Mouse (Mus musculus) myocyte (in vitro differentiated cells): ENCODE measurements around the gene Bpifb2. TPM values are rescaled to one million over a fixed set of nuclear protein-coding genes. Genes with fewer than 3 reads are reported as not detected.

Source experiments
- H3K27me3 ChIP-seq: one replicate; pipeline ENCODE4 v1.6.1; 2011; ENCODE audit not compliant: control insufficient read depth, insufficient read depth, insufficient read length
- H3K36me3 ChIP-seq: one replicate; pipeline ENCODE4 v1.6.1; 2011; ENCODE audit not compliant: control insufficient read depth, insufficient read depth
- H3K4me2 ChIP-seq: one replicate; pipeline ENCODE4 v1.6.1; 2011; ENCODE audit warnings: low read depth, control low read depth
- H3K4me3 ChIP-seq: one replicate; pipeline ENCODE4 v1.5.1; 2011; ENCODE audit warnings: mild to moderate bottlenecking, control low read depth, moderate library complexity
- H3K79me2 ChIP-seq: one replicate; pipeline ENCODE4 v1.6.1; 2011; ENCODE audit not compliant: control insufficient read depth, insufficient read depth
- H3ac ChIP-seq: one replicate; pipeline ENCODE4 v1.6.1; 2011; ENCODE audit not compliant: control insufficient read depth, insufficient read length
- CEBPB ChIP-seq: IDR thresholded peaks from 2 replicates; pipeline ENCODE4 v1.6.1; 2011; ENCODE audit warnings: mild to moderate bottlenecking, moderate library complexity; ENCODE audit not compliant: poor library complexity, insufficient read depth, severe bottlenecking
- E2F4 ChIP-seq: IDR thresholded peaks from one replicate; pipeline ENCODE4 v1.6.1; 2011; ENCODE audit warnings: mild to moderate bottlenecking, control low read depth, moderate library complexity; ENCODE audit not compliant: insufficient read depth
- MAX ChIP-seq: IDR thresholded peaks from one replicate; pipeline ENCODE4 v1.6.1; 2011; ENCODE audit warnings: low read depth, mild to moderate bottlenecking, control low read depth
- MYOD1 ChIP-seq, 3 experiments: IDR thresholded peaks; one replicate each; pipeline ENCODE4 v1.6.1; 2011; ENCODE audit warnings: control low read depth in 2 of 3, low read depth in 2 of 3, mild to moderate bottlenecking in 2 of 3, moderate library complexity in 1 of 3; ENCODE audit not compliant: insufficient read length in 2 of 3, control insufficient read depth in 1 of 3
- MYOG ChIP-seq, 3 experiments: IDR thresholded peaks; one replicate each; pipeline ENCODE4 v1.6.1; 2011; ENCODE audit warnings: control low read depth in 2 of 3, low read depth in 2 of 3, mild to moderate bottlenecking in 2 of 3; ENCODE audit not compliant: insufficient read length in 2 of 3, control insufficient read depth in 1 of 3, insufficient read depth in 1 of 3
- POLR2A ChIP-seq: IDR thresholded peaks from one replicate; pipeline ENCODE4 v1.6.1; 2011; ENCODE audit warnings: low read depth, mild to moderate bottlenecking, control low read depth, moderate library complexity; ENCODE audit not compliant: insufficient read length
- POLR2AphosphoS2 ChIP-seq: IDR thresholded peaks from one replicate; pipeline ENCODE4 v1.6.1; 2011; ENCODE audit warnings: low read depth, control low read depth; ENCODE audit not compliant: insufficient read length
- REST ChIP-seq: IDR thresholded peaks from one replicate; pipeline ENCODE4 v1.6.1; 2011; ENCODE audit warnings: mild to moderate bottlenecking, control low read depth, moderate library complexity; ENCODE audit not compliant: insufficient read depth, insufficient read length
- SRF ChIP-seq: IDR thresholded peaks from one replicate; pipeline ENCODE4 v1.6.1; 2011; ENCODE audit warnings: low read depth; ENCODE audit not compliant: control insufficient read depth, insufficient read length
- TCF12 ChIP-seq: IDR thresholded peaks from one replicate; pipeline ENCODE4 v1.6.1; 2011; ENCODE audit warnings: mild to moderate bottlenecking, control low read depth; ENCODE audit not compliant: poor library complexity, insufficient read depth, severe bottlenecking
- TCF3 ChIP-seq: IDR thresholded peaks from one replicate; pipeline ENCODE4 v1.6.1; 2011; ENCODE audit warnings: low read depth, control low read depth; ENCODE audit not compliant: insufficient read length
- USF1 ChIP-seq: IDR thresholded peaks from one replicate; pipeline ENCODE4 v1.6.1; 2011; ENCODE audit warnings: low read depth, mild to moderate bottlenecking, control low read depth, moderate library complexity
- polyA plus RNA-seq: library from polyadenylated mRNA; unstranded; fragments of >200 nt; fragmentation: generic; extraction: Trizol; gene quantifications from one replicate; pipeline ENCODE4 v1.2.1, GENCODE M21; 2012; ENCODE audit warnings: missing spikeins

Gene Bpifb2
- polyA plus RNA-seq, 1 experiment, result not detected

DNA sequence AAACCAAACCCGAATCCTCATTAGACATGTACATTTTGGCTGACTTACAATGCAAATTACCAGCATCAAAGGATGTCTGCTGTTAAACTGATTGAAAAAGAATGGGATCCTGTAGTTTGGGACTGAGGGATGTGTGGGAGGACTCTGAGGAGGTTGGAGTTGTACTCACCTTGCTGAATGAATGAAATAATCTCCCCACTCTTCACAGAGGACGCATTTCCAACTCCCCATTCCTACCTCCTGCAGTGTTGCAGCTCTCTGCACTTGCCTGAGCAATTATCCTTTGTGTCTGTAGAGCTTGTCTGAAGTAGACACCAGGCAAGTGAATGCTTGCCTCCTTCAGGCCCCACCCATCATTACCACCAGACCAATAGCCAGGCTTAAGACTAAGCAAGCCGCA, 26.5 kb upstream of the Bpifb2 start:
- H3K4me3 ChIP-seq, result no peak overlapping the region

GRCm38 (mm10) chr2:153850351-153851029, 24.4 kb upstream of the Bpifb2 start:
- Histone ChIP-seq H3K27me3 (no peaks in the 10 kb centered on the region), H3K36me3 (no peaks in the 10 kb centered on the region)
- TF ChIP-seq CEBPB (no peak), MYOD1 (IDR thresholded peaks at IDR 0.05; ENCODE audit: control insufficient read depth in 1 of 3, insufficient read length in 2 of 3, low read depth in 2 of 3) (no peak), POLR2AphosphoS2 (no peak), MYOG (IDR thresholded peaks at IDR 0.05; ENCODE audit: control insufficient read depth in 1 of 3, insufficient read depth in 1 of 3, insufficient read length in 2 of 3, low read depth in 2 of 3) (no peak), TCF12 (no peak), SRF (no peak), TCF3 (no peak), REST (no peak), POLR2A (no peak), MAX (no peak)

More for the DNA sequence above, 26.5 kb upstream of the Bpifb2 start:
- no peak for TF ChIP-seq TCF12
- no peak for TF ChIP-seq MYOG (IDR thresholded peaks at IDR 0.05; ENCODE audit: control insufficient read depth in 1 of 3, insufficient read depth in 1 of 3, insufficient read length in 2 of 3, low read depth in 2 of 3)
- no peak for TF ChIP-seq USF1
- TF ChIP-seq MYOD1 (IDR thresholded peaks at IDR 0.05; ENCODE audit: control insufficient read depth in 1 of 3, insufficient read length in 2 of 3, low read depth in 2 of 3), result no peak
- no peak for TF ChIP-seq TCF3
- no peak for TF ChIP-seq POLR2AphosphoS2
- no peak for TF ChIP-seq POLR2A
- no peak for TF ChIP-seq SRF
- TF ChIP-seq REST, result no peak
- no peak for TF ChIP-seq CEBPB
- TF ChIP-seq MAX, result no peak
- no peak for TF ChIP-seq E2F4
- H3K4me2 ChIP-seq, result no peak overlapping the region
- H3K79me2 ChIP-seq, result no peaks in the 10 kb centered on the region
- H3K36me3 ChIP-seq, result no peaks in the 10 kb centered on the region
- H3K27me3 ChIP-seq, result no peaks in the 10 kb centered on the region
- no peak overlapping the region for H3ac ChIP-seq

GRCm38 (mm10) chr2:153851030-153851360, 23.9 kb upstream of the Bpifb2 start:
- H3K36me3 ChIP-seq, result no peaks in the 10 kb centered on the region
- H3K27me3 ChIP-seq, result no peaks in the 10 kb centered on the region
- TF ChIP-seq E2F4 (no peak), MYOG (IDR thresholded peaks at IDR 0.05; ENCODE audit: control insufficient read depth in 1 of 3, insufficient read depth in 1 of 3, insufficient read length in 2 of 3, low read depth in 2 of 3) (no peak), TCF12 (no peak), TCF3 (no peak), POLR2AphosphoS2 (no peak), REST (no peak), POLR2A (no peak), CEBPB (no peak), MYOD1 (IDR thresholded peaks at IDR 0.05; ENCODE audit: control insufficient read depth in 1 of 3, insufficient read length in 2 of 3, low read depth in 2 of 3) (no peak), SRF (no peak), MAX (no peak), USF1 (no peak)
- no peaks in the 10 kb centered on the region for H3K79me2 ChIP-seq
- no peak overlapping the region for H3ac ChIP-seq
- H3K4me2 ChIP-seq, result no peak overlapping the region
- no peak overlapping the region for H3K4me3 ChIP-seq

More at GRCm38 (mm10) chr2:153850351-153851029, 24.4 kb upstream of the Bpifb2 start:
- Histone ChIP-seq H3ac (no peak overlapping the region), H3K79me2 (no peaks in the 10 kb centered on the region), H3K4me2 (no peak overlapping the region), H3K4me3 (no peak overlapping the region)

- no peak for TF ChIP-seq SRF
- no peaks in the 10 kb centered on the region for H3K27me3 ChIP-seq
Measured at GRCm38 (mm10) chr2:153853544-153853943, 21.3 kb upstream of the Bpifb2 start.

GRCm38 (mm10) chr2:153859581-153859980, 15.3 kb upstream of the Bpifb2 start:
- no peaks in the 10 kb centered on the region for H3K36me3 ChIP-seq
- no peak overlapping the region for H3ac ChIP-seq
- no peaks in the 10 kb centered on the region for H3K79me2 ChIP-seq
- no peak overlapping the region for H3K4me2 ChIP-seq
- no peaks in the 10 kb centered on the region for H3K27me3 ChIP-seq
- no peak overlapping the region for H3K4me3 ChIP-seq
- no peak for TF ChIP-seq E2F4
- no peak for TF ChIP-seq MAX
- no peak for TF ChIP-seq MYOD1 (IDR thresholded peaks at IDR 0.05; ENCODE audit: control insufficient read depth in 1 of 3, insufficient read length in 2 of 3, low read depth in 2 of 3)
- TF ChIP-seq MYOG (IDR thresholded peaks at IDR 0.05; ENCODE audit: control insufficient read depth in 1 of 3, insufficient read depth in 1 of 3, insufficient read length in 2 of 3, low read depth in 2 of 3), result no peak
- TF ChIP-seq POLR2A, result no peak
- TF ChIP-seq SRF, result no peak
- TF ChIP-seq CEBPB, result no peak
- no peak for TF ChIP-seq POLR2AphosphoS2
- no peak for TF ChIP-seq USF1
- TF ChIP-seq TCF12, result no peak
- TF ChIP-seq TCF3, result no peak
- TF ChIP-seq REST, result no peak

More at GRCm38 (mm10) chr2:153853544-153853943, 21.3 kb upstream of the Bpifb2 start:
- Histone ChIP-seq H3K36me3 (no peaks in the 10 kb centered on the region), H3K4me3 (no peak overlapping the region), H3K79me2 (no peaks in the 10 kb centered on the region), H3ac (no peak overlapping the region), H3K4me2 (no peak overlapping the region)
